Mouse (Mus musculus) liver, postnatal 0 days (tissue): ENCODE measurements at regions not wholly inside any gene's neighbourhood (a gene's known extent, or its start where the extent isn't known, plus 50 kb on each side); places are given as distances from the start of the nearest gene placed in this dataset.
A peak's percentile ranks its signal among the peaks of the same experiment; 100 is the strongest.

Experiments used
- ATAC-seq: fragments of 200-750 bp; cut with Nextera tagmentation; 2 replicates; pipeline ENCODE4 v1.8.0; 2017; ENCODE audit warnings: mild to moderate bottlenecking, moderate library complexity
- DNase-seq: peaks from one replicate; pipeline ENCODE4 v3.0.0-alpha.2; 2016
- H3K27ac ChIP-seq: fragments of 300-500 bp; sonication (generic); 2 replicates; pipeline ENCODE4 v1.5.1; 2014; ENCODE audit warnings: antibody characterized with exemption, moderate library complexity, mild to moderate bottlenecking, low read depth
- H3K27me3 ChIP-seq: fragments of 300-500 bp; sonication (generic); 2 replicates; pipeline ENCODE4 v1.6.1; 2014; ENCODE audit warnings: low read length, control low read depth, mixed read lengths; ENCODE audit not compliant: insufficient read depth
- H3K36me3 ChIP-seq: fragments of 300-500 bp; sonication (generic); replicated peaks from 2 replicates; pipeline ENCODE4 v1.6.1; 2014; ENCODE audit warnings: mild to moderate bottlenecking, control low read depth, low read length, moderate library complexity, mixed read lengths; ENCODE audit not compliant: insufficient read depth
- H3K4me1 ChIP-seq: fragments of 300-500 bp; sonication (generic); 2 replicates; pipeline ENCODE4 v1.6.1; 2014; ENCODE audit warnings: antibody characterized with exemption, mild to moderate bottlenecking, control low read depth; ENCODE audit not compliant: insufficient read depth
- H3K4me2 ChIP-seq: fragments of 300-500 bp; sonication (generic); 2 replicates; pipeline ENCODE4 v1.6.1; 2014; ENCODE audit warnings: low read depth, mild to moderate bottlenecking, low read length, moderate library complexity, mixed read lengths
- H3K4me3 ChIP-seq: fragments of 300-500 bp; sonication (generic); 2 replicates; pipeline ENCODE4 v1.5.1; 2014; ENCODE audit warnings: low read depth, low read length
- H3K9ac ChIP-seq: fragments of 300-500 bp; sonication (generic); replicated peaks from 2 replicates; pipeline ENCODE4 v1.6.1; 2014; ENCODE audit warnings: mild to moderate bottlenecking, moderate library complexity
- H3K9me3 ChIP-seq: fragments of 300-500 bp; sonication (generic); 2 replicates; pipeline ENCODE4 v1.6.1; 2016; ENCODE audit warnings: mild to moderate bottlenecking, control low read depth, low read length, mixed read lengths
- CTCF ChIP-seq: sonication (generic); IDR thresholded peaks from 2 replicates; pipeline ENCODE4 v1.5.1; 2016; ENCODE audit warnings: antibody characterized with exemption, low read depth
- EP300 ChIP-seq: IDR thresholded peaks from 2 replicates; pipeline ENCODE4 v1.6.1; 2016; ENCODE audit warnings: antibody characterized with exemption, low read depth, mild to moderate bottlenecking
- WGBS: fragments of 180-500 bp; shearing (Covaris S2); extraction: QIAGEN DNeasy Blood & Tissue Kit; methylation state at CpG from one replicate; pipeline ENCODE4 v1.1.7; 2014; ENCODE audit not compliant: insufficient replicate concordance; 5-methylcytosine and 5-hydroxymethylcytosine counted together

GRCm38 (mm10) chr1:117490176-117490575 is 206.8 kb upstream of the Gm28363 start:
- 61% methylated on average over 3 of the region's 3 CpGs for WGBS
- ATAC-seq (no peak), DNase-seq (no peak)
- Histone ChIP-seq H3K4me3 (no peak overlapping the region), H3K27me3 (no peaks in the 10 kb centered on the region), H3K27ac (no peak overlapping the region), H3K9me3 (no peaks in the 10 kb centered on the region), H3K9ac (no peak overlapping the region), H3K4me2 (no peak overlapping the region), H3K4me1 (no peaks in the 10 kb centered on the region), H3K36me3 (no peaks in the 10 kb centered on the region)
- no peak for TF ChIP-seq CTCF
- TF ChIP-seq EP300, result no peak

GRCm38 (mm10) chr1:117497003-117497402 is 199.9 kb upstream of the Gm28363 start:
- Histone ChIP-seq H3K36me3 (no peaks in the 10 kb centered on the region), H3K4me1 (no peaks in the 10 kb centered on the region), H3K9me3 (no peaks in the 10 kb centered on the region), H3K4me2 (no peak overlapping the region), H3K4me3 (no peak overlapping the region), H3K27ac (no peak overlapping the region), H3K27me3 (no peaks in the 10 kb centered on the region), H3K9ac (no peak overlapping the region)
- ATAC-seq, result no peak
- no peak for DNase-seq
- TF ChIP-seq EP300 (no peak), CTCF (no peak)

GRCm38 (mm10) chr1:117519498-117520032 is 177.4 kb upstream of the Gm28363 start:
- Histone ChIP-seq H3K9me3 (no peaks in the 10 kb centered on the region), H3K4me2 (no peak overlapping the region), H3K27me3 (no peaks in the 10 kb centered on the region), H3K27ac (no peak overlapping the region), H3K9ac (no peak overlapping the region), H3K4me1 (no peaks in the 10 kb centered on the region), H3K4me3 (no peak overlapping the region), H3K36me3 (no peaks in the 10 kb centered on the region)
- 21% methylated on average over 5 of the region's 5 CpGs for WGBS
- no peak for DNase-seq
- TF ChIP-seq EP300 (no peak), CTCF (peak; percentile 45)
- no peak for ATAC-seq
